Mouse (Mus musculus): Measurements from ENCODE around the gene Cd47. TPM values are rescaled to one million over a fixed set of nuclear protein-coding genes. Genes with fewer than 3 reads are reported as not detected.

Cd47 gene
- total RNA-seq, 2 experiments from 2014 or later = 79.4 to 84.7 TPM

GRCm38 (mm10) chr16:49832339-49832738, 32.0 kb downstream of the Cd47 start:
- DNase-seq = no peak

GRCm38 (mm10) chr16:49834130-49834693, 33.9 kb downstream of the Cd47 start:
- DNase-seq = no peak

- no peak for DNase-seq
These were observed 36.4 kb downstream of the Cd47 start for GRCm38 (mm10) chr16:49836634-49837164.

GRCm38 (mm10) chr16:49838923-49839322, 38.6 kb downstream of the Cd47 start:
- DNase-seq = no peak

- DNase-seq = peak; percentile 38 to 73
These were observed 39.6 kb downstream of the Cd47 start for GRCm38 (mm10) chr16:49839681-49840535.

GRCm38 (mm10) chr16:49843723-49844122, 43.4 kb downstream of the Cd47 start:
- DNase-seq = no peak

GRCm38 (mm10) chr16:49847224-49848003, 47.1 kb downstream of the Cd47 start:
- DNase-seq = no peak

- no peak for DNase-seq
These were observed 48.3 kb downstream of the Cd47 start for GRCm38 (mm10) chr16:49848651-49849050.

- DNase-seq = no peak
These were observed 52.6 kb downstream of the Cd47 start for GRCm38 (mm10) chr16:49852940-49853339.

GRCm38 (mm10) chr16:49853633-49854032, 53.3 kb downstream of the Cd47 start:
- DNase-seq = no peak

- peak in 1 of 2 experiments; percentile 14 for DNase-seq
These were observed 53.9 kb downstream of the Cd47 start for GRCm38 (mm10) chr16:49854194-49854593.

GRCm38 (mm10) chr16:49854931-49855835, 54.9 kb downstream of the Cd47 start:
- DNase-seq = peak; percentile 93 to 97

GRCm38 (mm10) chr16:49855836-49856503, 55.6 kb downstream of the Cd47 start:
- no peak for DNase-seq

GRCm38 (mm10) chr16:49856661-49857060, 56.3 kb downstream of the Cd47 start:
- no peak for DNase-seq

GRCm38 (mm10) chr16:49857504-49858160, 57.3 kb downstream of the Cd47 start:
- peak; percentile 41 to 53 for DNase-seq

- DNase-seq = peak; percentile 18 to 35
These were observed 58.0 kb downstream of the Cd47 start for GRCm38 (mm10) chr16:49858161-49858906.

GRCm38 (mm10) chr16:49858907-49859853, 58.8 kb downstream of the Cd47 start:
- peak; percentile 68 to 75 for DNase-seq

- no peak for DNase-seq
These were observed 61.7 kb downstream of the Cd47 start for GRCm38 (mm10) chr16:49861986-49862385.
